Mouse (Mus musculus): ENCODE measurements at regions not wholly inside any gene's neighbourhood (a gene's known extent, or its start where the extent isn't known, plus 50 kb on each side); places are given as distances from the start of the nearest gene placed in this dataset.

- Histone ChIP-seq H3K27me3 (ENCODE audit: control insufficient read depth, insufficient read depth, low read length) (no peaks in the 10 kb centered on the region), H3K27ac (ENCODE audit: insufficient read depth, low read depth, low read length) (no peak overlapping the region), H3K4me1 (ENCODE audit: control insufficient read depth, insufficient read depth, insufficient read length, low read length) (no peaks in the 10 kb centered on the region), H3K36me3 (ENCODE audit: control insufficient read depth, insufficient read depth, low read length) (no peaks in the 10 kb centered on the region), H3K4me3 (ENCODE audit: low read depth, low read length) (no peak overlapping the region)
- TF ChIP-seq CTCF (IDR thresholded peaks at IDR 0.05; ENCODE audit: extremely low read depth, insufficient read length, insufficient replicate concordance, low read depth, low read length) = no peak
- TF ChIP-seq POLR2A (IDR thresholded peaks at IDR 0.05; ENCODE audit: low read depth, low read length) = no peak
- 82% methylated on average over 3 of the region's 3 CpGs for WGBS
Observed at GRCm38 (mm10) chr3:149277812-149278211, 287.5 kb upstream of the Adgrl2 start.

GRCm38 (mm10) chr3:149275478-149276132, 285.2 kb upstream of the Adgrl2 start:
- Histone ChIP-seq H3K27me3 (ENCODE audit: control insufficient read depth, insufficient read depth, low read length) (no peaks in the 10 kb centered on the region), H3K4me3 (ENCODE audit: low read depth, low read length) (no peak overlapping the region), H3K4me1 (ENCODE audit: control insufficient read depth, insufficient read depth, insufficient read length, low read length) (no peaks in the 10 kb centered on the region), H3K36me3 (ENCODE audit: control insufficient read depth, insufficient read depth, low read length) (no peaks in the 10 kb centered on the region), H3K27ac (ENCODE audit: insufficient read depth, low read depth, low read length) (no peak overlapping the region)
- 53% methylated on average over 6 of the region's 6 CpGs for whole genome bisulfite sequencing
- TF ChIP-seq CTCF (IDR thresholded peaks at IDR 0.05; ENCODE audit: extremely low read depth, insufficient read length, insufficient replicate concordance, low read depth, low read length) = no peak
- TF ChIP-seq POLR2A (IDR thresholded peaks at IDR 0.05; ENCODE audit: low read depth, low read length) = no peak

GRCm38 (mm10) chr3:149274987-149275386, 284.6 kb upstream of the Adgrl2 start:
- H3K4me1 ChIP-seq (ENCODE audit: control insufficient read depth, insufficient read depth, insufficient read length, low read length) = no peaks in the 10 kb centered on the region
- no peaks in the 10 kb centered on the region for H3K36me3 ChIP-seq (ENCODE audit: control insufficient read depth, insufficient read depth, low read length)
- no peak overlapping the region for H3K27ac ChIP-seq (ENCODE audit: insufficient read depth, low read depth, low read length)
- WGBS = 80% methylated on average over 5 of the region's 5 CpGs
- H3K27me3 ChIP-seq (ENCODE audit: control insufficient read depth, insufficient read depth, low read length) = no peaks in the 10 kb centered on the region
- TF ChIP-seq CTCF (IDR thresholded peaks at IDR 0.05; ENCODE audit: extremely low read depth, insufficient read length, insufficient replicate concordance, low read depth, low read length) = no peak
- TF ChIP-seq POLR2A (IDR thresholded peaks at IDR 0.05; ENCODE audit: low read depth, low read length) = no peak
- H3K4me3 ChIP-seq (ENCODE audit: low read depth, low read length) = no peak overlapping the region

- no peaks in the 10 kb centered on the region for H3K27me3 ChIP-seq (ENCODE audit: control insufficient read depth, insufficient read depth, low read length)
- WGBS = 27% methylated on average over 12 of the region's 12 CpGs
- H3K4me1 ChIP-seq (ENCODE audit: control insufficient read depth, insufficient read depth, insufficient read length, low read length) = no peaks in the 10 kb centered on the region
- no peak overlapping the region for H3K27ac ChIP-seq (ENCODE audit: insufficient read depth, low read depth, low read length)
- no peak overlapping the region for H3K4me3 ChIP-seq (ENCODE audit: low read depth, low read length)
- TF ChIP-seq CTCF (IDR thresholded peaks at IDR 0.05; ENCODE audit: extremely low read depth, insufficient read length, insufficient replicate concordance, low read depth, low read length) = no peak
- TF ChIP-seq POLR2A (IDR thresholded peaks at IDR 0.05; ENCODE audit: low read depth, low read length) = no peak
- no peaks in the 10 kb centered on the region for H3K36me3 ChIP-seq (ENCODE audit: control insufficient read depth, insufficient read depth, low read length)
Observed at GRCm38 (mm10) chr3:149273993-149274692, 283.8 kb upstream of the Adgrl2 start.

- Histone ChIP-seq H3K27ac (ENCODE audit: insufficient read depth, low read depth, low read length) (no peak overlapping the region), H3K4me1 (ENCODE audit: control insufficient read depth, insufficient read depth, insufficient read length, low read length) (no peaks in the 10 kb centered on the region), H3K4me3 (ENCODE audit: low read depth, low read length) (no peak overlapping the region), H3K27me3 (ENCODE audit: control insufficient read depth, insufficient read depth, low read length) (no peaks in the 10 kb centered on the region), H3K36me3 (ENCODE audit: control insufficient read depth, insufficient read depth, low read length) (no peaks in the 10 kb centered on the region)
- no peak for TF ChIP-seq CTCF (IDR thresholded peaks at IDR 0.05; ENCODE audit: extremely low read depth, insufficient read length, insufficient replicate concordance, low read depth, low read length)
- no peak for TF ChIP-seq POLR2A (IDR thresholded peaks at IDR 0.05; ENCODE audit: low read depth, low read length)
Observed at GRCm38 (mm10) chr3:149270459-149270858, 280.1 kb upstream of the Adgrl2 start.

- Histone ChIP-seq H3K27me3 (ENCODE audit: control insufficient read depth, insufficient read depth, low read length) (no peaks in the 10 kb centered on the region), H3K27ac (ENCODE audit: insufficient read depth, low read depth, low read length) (no peak overlapping the region), H3K4me3 (ENCODE audit: low read depth, low read length) (no peak overlapping the region), H3K36me3 (ENCODE audit: control insufficient read depth, insufficient read depth, low read length) (no peaks in the 10 kb centered on the region), H3K4me1 (ENCODE audit: control insufficient read depth, insufficient read depth, insufficient read length, low read length) (no peaks in the 10 kb centered on the region)
- WGBS = 61% methylated on average over 3 of the region's 3 CpGs
- TF ChIP-seq POLR2A (IDR thresholded peaks at IDR 0.05; ENCODE audit: low read depth, low read length) = no peak
- TF ChIP-seq CTCF (IDR thresholded peaks at IDR 0.05; ENCODE audit: extremely low read depth, insufficient read length, insufficient replicate concordance, low read depth, low read length) = no peak
Observed at GRCm38 (mm10) chr3:149262332-149262970, 272.1 kb upstream of the Adgrl2 start.

GRCm38 (mm10) chr3:149261764-149262163, 271.4 kb upstream of the Adgrl2 start:
- Histone ChIP-seq H3K27ac (ENCODE audit: insufficient read depth, low read depth, low read length) (no peak overlapping the region), H3K36me3 (ENCODE audit: control insufficient read depth, insufficient read depth, low read length) (no peaks in the 10 kb centered on the region), H3K27me3 (ENCODE audit: control insufficient read depth, insufficient read depth, low read length) (no peaks in the 10 kb centered on the region), H3K4me1 (ENCODE audit: control insufficient read depth, insufficient read depth, insufficient read length, low read length) (no peaks in the 10 kb centered on the region), H3K4me3 (ENCODE audit: low read depth, low read length) (no peak overlapping the region)
- TF ChIP-seq CTCF (IDR thresholded peaks at IDR 0.05; ENCODE audit: extremely low read depth, insufficient read length, insufficient replicate concordance, low read depth, low read length) (no peak), POLR2A (IDR thresholded peaks at IDR 0.05; ENCODE audit: low read depth, low read length) (no peak)
- WGBS = 89% methylated on average over 6 of the region's 6 CpGs
